ENCODE assay signal across 10 mouse cellular contexts in genomic region chr17:12261887-12262286, GRCm38 (mm10). TPM values are rescaled to one million over a fixed set of nuclear protein-coding genes. Genes with fewer than 3 reads are reported as not detected.
DNase-seq lines count a peak whose midpoint lies in the region; ATAC-seq and TF ChIP-seq lines count a peak whose summit lies in the region.
"Had no signal": no experiment of that assay in that cellular context is flagged by ENCODE, and none has a peak within 500 bp of the region (broad histone marks: within the 10 kb centered on the region; RNA-seq: fewer than 3 reads in every experiment).

No protein-coding gene starts in this region.

- no peak overlapping the region for H3K27ac ChIP-seq in forebrain, postnatal 0 days (ENCODE audit: low read depth, low read length)
- no peak overlapping the region for H3K27ac ChIP-seq in forebrain, embryonic 16.5 days (ENCODE audit: low read length)
- H3K27ac ChIP-seq in left cerebral cortex, adult 2 months: no peak overlapping the region
- H3K27ac ChIP-seq: embryonic facial prominence, embryonic 13.5 days; midbrain, embryonic 10.5 days had no signal

- H3K4me1 ChIP-seq in forebrain, postnatal 0 days (ENCODE audit: insufficient read depth): no peaks in the 10 kb centered on the region
- H3K4me1 ChIP-seq in forebrain, embryonic 16.5 days (replicated peaks; ENCODE audit: control insufficient read depth, insufficient read depth, low read length): peaks cover 11% of the 10 kb centered on the region

- peak; percentile 36 for TF ChIP-seq CTCF in forebrain, postnatal 0 days (IDR thresholded peaks at IDR 0.05; ENCODE audit: low read depth)
- TF ChIP-seq CTCF in left cerebral cortex, adult 2 months (IDR thresholded peaks at IDR 0.05): peak; percentile 13; the same call in 1 of the 2 replicates

- intact Hi-C loops in left cerebral cortex, adult 2 months (cut with DNase I): no loop called here
- intact Hi-C loops in left cerebral cortex, postnatal 4 days (cut with DNase I): loop anchor here (10.0 kb wide), 1 partner anchor 103 kb away; no protein-coding TSS in a partner anchor
- intact Hi-C loops in left cerebral cortex, postnatal 36 days (cut with DNase I): no loop called here

- no peak overlapping the region for H3K4me3 ChIP-seq in forebrain, postnatal 0 days (ENCODE audit: low read depth, low read length)
- H3K4me3 ChIP-seq in forebrain, embryonic 16.5 days (replicated peaks; ENCODE audit: low read length): no peak overlapping the region
- H3K4me3 ChIP-seq in left cerebral cortex, adult 2 months: no peak overlapping the region
- H3K4me3 ChIP-seq: embryonic facial prominence, embryonic 13.5 days; midbrain, embryonic 10.5 days had no signal

- peaks cover 34% of the 10 kb centered on the region for H3K36me3 ChIP-seq in forebrain, postnatal 0 days (ENCODE audit: insufficient read depth)
- no peaks in the 10 kb centered on the region for H3K36me3 ChIP-seq in forebrain, embryonic 16.5 days (ENCODE audit: control insufficient read depth, insufficient read depth)

- ATAC-seq in forebrain, postnatal 0 days: peak; percentile 50; the same call in 1 of the 2 replicates
- ATAC-seq in forebrain, embryonic 16.5 days: no peak

- WGBS in forebrain, postnatal 0 days: 76% methylated on average over 2 of the region's 2 CpGs
- WGBS in forebrain, embryonic 16.5 days: 81% methylated on average over 2 of the region's 2 CpGs

- no peak for DNase-seq in forebrain, postnatal 0 days
- DNase-seq in left cerebral cortex, adult 2 months (ENCODE audit: extremely low spot score in 1 of 2, low spot score in 2 of 2): no peak
- DNase-seq in left cerebral cortex, postnatal 4 days: no peak
- DNase-seq in brain, adult 2 months (ENCODE audit: low read depth, low spot score): peak; percentile 37
- peak; percentile 11 for DNase-seq in lung, postnatal 10 days
- DNase-seq in cerebellum, adult 9-10 months: no peak
- no peak for DNase-seq in left cerebral cortex, postnatal 36 days (ENCODE audit: low spot score in 2 of 2)

- H3K4me2 ChIP-seq in forebrain, postnatal 0 days (ENCODE audit: low read depth): no peak overlapping the region
- no peak overlapping the region for H3K4me2 ChIP-seq in forebrain, embryonic 16.5 days (ENCODE audit: low read length)
- H3K4me2 ChIP-seq: embryonic facial prominence, embryonic 13.5 days had no signal

- no peaks in the 10 kb centered on the region for H3K9me3 ChIP-seq in forebrain, postnatal 0 days (ENCODE audit: low read length)
- no peaks in the 10 kb centered on the region for H3K9me3 ChIP-seq in forebrain, embryonic 16.5 days (ENCODE audit: control insufficient read depth, low read length)
- H3K9me3 ChIP-seq: embryonic facial prominence, embryonic 13.5 days; midbrain, embryonic 10.5 days had no signal

- no peaks in the 10 kb centered on the region for H3K27me3 ChIP-seq in forebrain, postnatal 0 days (ENCODE audit: insufficient read depth, low read length)
- H3K27me3 ChIP-seq in forebrain, embryonic 16.5 days (replicated peaks; ENCODE audit: control insufficient read depth, insufficient read depth, low read length): no peaks in the 10 kb centered on the region
- H3K27me3 ChIP-seq: embryonic facial prominence, embryonic 13.5 days had no signal

- H3K9ac ChIP-seq in forebrain, postnatal 0 days: no peak overlapping the region
- H3K9ac ChIP-seq in forebrain, embryonic 16.5 days (replicated peaks; ENCODE audit: low read depth, low read length): no peak overlapping the region
- H3K9ac ChIP-seq: embryonic facial prominence, embryonic 13.5 days had no signal

RNA-seq across cellular contexts. Expression of gene Map3k4, which starts 56.7 kb away (rescaled TPM):
- total RNA-seq in forebrain, postnatal 0 days (2014; rRNA removed): 28.9 and 35.3 TPM in 2 replicates
- 27.4 and 35.1 TPM in 2 replicates for polyA plus RNA-seq in forebrain, postnatal 0 days (2015; fragmentation: Nextera tagmentation; extraction: Ambion mirVana)
- 33.7 and 37.8 TPM in 2 replicates for polyA plus RNA-seq in forebrain, embryonic 16.5 days (2015; fragmentation: Nextera tagmentation; extraction: Ambion mirVana)
- total RNA-seq in left cerebral cortex, adult 2 months (2021): 10 to 100 TPM; 50.0 to 50.2 TPM
- total RNA-seq in left cerebral cortex, postnatal 4 days (2021): 10 to 100 TPM; 43.0 to 44.1 TPM
- 10 to 100 TPM; 45.1 to 54.7 TPM for total RNA-seq in left cerebral cortex, postnatal 36 days (2021)

Comparison
In these comparisons a context has a peak if more than half of its experiments do, and no peak if none do; other contexts are left out.
1. DNase-seq: peak in brain, adult 2 months (single experiment) and lung, postnatal 10 days (single experiment); none in forebrain, postnatal 0 days (single experiment), left cerebral cortex, adult 2 months (0 of 2), left cerebral cortex, postnatal 4 days (single experiment), cerebellum, adult 9-10 months (single experiment) and left cerebral cortex, postnatal 36 days (0 of 2).